Mouse (Mus musculus) retina, adult 2 months (tissue): Measurements from ENCODE around the gene Prkg2.

Experiments
- DNase-seq: peaks from one replicate; pipeline ENCODE4 v3.0.0-alpha.2; 2012; ENCODE audit warnings: low read depth, low spot score

Prkg2 gene

GRCm38 (mm10) chr5:98975877-98976672 lies 61.1 kb downstream of the Prkg2 start:
- DNase-seq = no peak

GRCm38 (mm10) chr5:98966679-98967078 lies 70.5 kb downstream of the Prkg2 start:
- no peak for DNase-seq

- no peak for DNase-seq
These were observed 72.0 kb downstream of the Prkg2 start for GRCm38 (mm10) chr5:98965139-98965538.

- no peak for DNase-seq
These were observed 72.8 kb downstream of the Prkg2 start for GRCm38 (mm10) chr5:98964367-98964766.

- DNase-seq = no peak
These were observed 74.7 kb downstream of the Prkg2 start for GRCm38 (mm10) chr5:98962472-98962871.

- no peak for DNase-seq
These were observed 81.6 kb downstream of the Prkg2 start for GRCm38 (mm10) chr5:98955576-98955975.

GRCm38 (mm10) chr5:98953386-98953785 lies 83.8 kb downstream of the Prkg2 start:
- DNase-seq = no peak

- DNase-seq = no peak
These were observed 85.6 kb downstream of the Prkg2 start for GRCm38 (mm10) chr5:98951566-98951965.

GRCm38 (mm10) chr5:98950495-98951092 lies 86.6 kb downstream of the Prkg2 start:
- DNase-seq = no peak

- no peak for DNase-seq
These were observed 87.4 kb downstream of the Prkg2 start for GRCm38 (mm10) chr5:98949784-98950183.

- no peak for DNase-seq
These were observed 90.5 kb downstream of the Prkg2 start for GRCm38 (mm10) chr5:98946656-98947055.

- DNase-seq = no peak
These were observed 91.0 kb downstream of the Prkg2 start for GRCm38 (mm10) chr5:98946117-98946620.

GRCm38 (mm10) chr5:98943776-98944175 lies 93.4 kb downstream of the Prkg2 start:
- no peak for DNase-seq

GRCm38 (mm10) chr5:98940731-98941130 lies 96.4 kb downstream of the Prkg2 start:
- no peak for DNase-seq

- no peak for DNase-seq
These were observed 97.4 kb downstream of the Prkg2 start for GRCm38 (mm10) chr5:98939631-98940208.

- DNase-seq = no peak
These were observed 98.0 kb downstream of the Prkg2 start for GRCm38 (mm10) chr5:98939116-98939515.

- DNase-seq = no peak
These were observed 99.3 kb downstream of the Prkg2 start for GRCm38 (mm10) chr5:98937879-98938278.

GRCm38 (mm10) chr5:98936650-98937049 lies 100.5 kb downstream of the Prkg2 start:
- DNase-seq = no peak

GRCm38 (mm10) chr5:98935930-98936329 lies 101.2 kb downstream of the Prkg2 start:
- DNase-seq = no peak

- DNase-seq = no peak
These were observed 114.2 kb downstream of the Prkg2 start for GRCm38 (mm10) chr5:98922921-98923320.

- DNase-seq = no peak
These were observed 115.5 kb downstream of the Prkg2 start for GRCm38 (mm10) chr5:98921608-98922007.

GRCm38 (mm10) chr5:98918716-98919115 lies 118.4 kb downstream of the Prkg2 start:
- DNase-seq = no peak

- DNase-seq = no peak
These were observed 134.8 kb downstream of the Prkg2 start for GRCm38 (mm10) chr5:98902339-98902738.
